Mouse (Mus musculus) layer of hippocampus, adult 2 months (tissue): ENCODE data around the gene Tor3a. TPM values are rescaled to one million over a fixed set of nuclear protein-coding genes. Genes with fewer than 3 reads are reported as not detected.
"Not testable (repeated sequence)": the region's sequence is repeated elsewhere in the genome, so short reads cannot be mapped to it uniquely, and the experiment has no call there.

Experiments used
- DNase-seq, 2 experiments: peaks; one replicate each; pipeline ENCODE4 v3.0.0; 2022; ENCODE audit warnings: low spot score in 2 of 2
- H3K27ac ChIP-seq: fragments of 200-600 bp; 2 replicates; pipeline ENCODE4 v1.8.1; 2022
- H3K4me3 ChIP-seq: fragments of 200-600 bp; 2 replicates; pipeline ENCODE4 v1.8.1; 2022; ENCODE audit warnings: mild to moderate bottlenecking
- CTCF ChIP-seq: fragments of 200-600 bp; conservative IDR thresholded peaks from 2 replicates; pipeline ENCODE4 v1.8.1; 2022; ENCODE audit warnings: antibody characterized with exemption, mild to moderate bottlenecking, moderate library complexity
- total RNA-seq, 2 experiments: library from RNA; stranded (reverse); gene quantifications; 2 replicates each; pipeline ENCODE4 v1.2.3; 2021

Gene Tor3a
- total RNA-seq, 2 experiments from 2014 or later, result 7.1 to 8.2 TPM

GRCm38 (mm10) chr1:156665777-156666176, 8.4 kb downstream of the Tor3a start:
- no peak for TF ChIP-seq CTCF
- no peak for DNase-seq
- Histone ChIP-seq H3K4me3 (no peak overlapping the region), H3K27ac (no peak overlapping the region)

DNA sequence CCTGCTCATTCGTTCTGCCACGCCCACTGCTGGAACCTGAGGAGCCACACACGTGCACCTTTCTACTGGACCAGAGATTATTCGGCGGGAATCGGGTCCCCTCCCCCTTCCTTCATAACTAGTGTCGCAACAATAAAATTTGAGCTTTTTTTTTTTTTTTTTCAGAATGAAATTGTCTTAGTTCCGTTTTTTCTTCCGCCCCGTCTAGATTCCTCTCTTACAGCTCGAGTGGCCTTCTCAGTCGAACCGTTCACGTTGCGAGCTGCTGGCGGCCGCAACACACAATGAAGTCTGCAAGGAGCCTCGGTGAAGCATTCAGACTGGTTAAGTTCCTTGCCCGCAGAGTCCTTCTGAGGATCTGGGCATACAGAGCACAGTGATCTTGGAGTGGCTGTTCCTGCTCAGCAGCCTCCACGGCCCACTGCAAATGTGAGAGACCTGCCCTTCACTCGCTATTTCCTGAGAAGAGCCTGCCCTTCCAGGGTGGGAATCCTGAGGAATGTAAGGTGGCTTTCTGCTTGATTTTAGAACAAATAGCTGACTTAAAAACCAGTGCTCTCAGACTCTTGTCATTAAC, 13.4 kb downstream of the Tor3a start:
- not testable (repeated sequence) for DNase-seq, H3K27ac ChIP-seq, H3K4me3 ChIP-seq

GRCm38 (mm10) chr1:156659906-156660659, 14.1 kb downstream of the Tor3a start:
- no peak for DNase-seq
- no peak for TF ChIP-seq CTCF
- H3K27ac ChIP-seq, result no peak overlapping the region
- no peak overlapping the region for H3K4me3 ChIP-seq

DNA sequence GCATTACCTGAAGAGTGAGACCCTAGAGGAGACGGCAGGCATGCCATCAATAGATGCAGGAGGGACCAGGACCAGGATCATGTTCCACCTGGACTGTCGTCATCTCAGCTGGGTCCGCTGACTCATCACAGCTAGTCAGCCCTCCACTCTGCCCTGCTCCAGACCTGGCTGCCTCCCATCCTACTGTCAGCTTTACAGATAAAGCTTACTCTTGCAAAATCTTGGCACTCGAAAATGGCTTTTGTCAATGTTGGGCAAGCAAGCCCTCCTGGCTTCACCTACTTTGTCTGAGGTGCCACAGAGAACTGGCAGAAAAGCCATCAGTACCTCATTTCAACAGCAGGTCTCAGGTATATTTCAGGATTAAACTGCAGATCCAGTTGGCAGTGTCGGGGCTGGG, 15.5 kb downstream of the Tor3a start:
- TF ChIP-seq CTCF, result no peak
- DNase-seq, result no peak
- H3K4me3 ChIP-seq, result no peak overlapping the region
- no peak overlapping the region for H3K27ac ChIP-seq

DNA sequence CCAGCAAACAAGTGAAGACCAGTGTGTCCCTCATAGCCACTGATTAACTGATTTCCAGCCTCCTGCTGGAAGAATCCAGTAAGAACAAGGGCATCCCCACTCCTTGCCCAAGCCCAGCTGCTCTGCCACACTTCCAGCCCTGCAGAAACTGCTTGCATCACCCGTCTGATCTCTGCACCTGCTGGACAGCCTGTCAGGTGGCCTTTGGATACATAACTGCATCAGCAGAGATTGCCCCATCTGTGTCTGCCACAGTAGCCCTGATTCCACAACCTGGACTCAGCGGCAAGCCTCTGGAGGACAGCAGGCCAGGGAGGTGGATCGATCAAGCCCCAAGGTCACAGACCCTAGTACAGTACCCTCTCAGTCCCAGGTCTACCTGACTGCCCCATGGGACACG, 16.6 kb downstream of the Tor3a start:
- Histone ChIP-seq H3K27ac (no peak overlapping the region), H3K4me3 (no peak overlapping the region)
- peak; percentile 18; the same call in 1 of the 2 replicates for TF ChIP-seq CTCF
- DNase-seq, result no peak

DNA sequence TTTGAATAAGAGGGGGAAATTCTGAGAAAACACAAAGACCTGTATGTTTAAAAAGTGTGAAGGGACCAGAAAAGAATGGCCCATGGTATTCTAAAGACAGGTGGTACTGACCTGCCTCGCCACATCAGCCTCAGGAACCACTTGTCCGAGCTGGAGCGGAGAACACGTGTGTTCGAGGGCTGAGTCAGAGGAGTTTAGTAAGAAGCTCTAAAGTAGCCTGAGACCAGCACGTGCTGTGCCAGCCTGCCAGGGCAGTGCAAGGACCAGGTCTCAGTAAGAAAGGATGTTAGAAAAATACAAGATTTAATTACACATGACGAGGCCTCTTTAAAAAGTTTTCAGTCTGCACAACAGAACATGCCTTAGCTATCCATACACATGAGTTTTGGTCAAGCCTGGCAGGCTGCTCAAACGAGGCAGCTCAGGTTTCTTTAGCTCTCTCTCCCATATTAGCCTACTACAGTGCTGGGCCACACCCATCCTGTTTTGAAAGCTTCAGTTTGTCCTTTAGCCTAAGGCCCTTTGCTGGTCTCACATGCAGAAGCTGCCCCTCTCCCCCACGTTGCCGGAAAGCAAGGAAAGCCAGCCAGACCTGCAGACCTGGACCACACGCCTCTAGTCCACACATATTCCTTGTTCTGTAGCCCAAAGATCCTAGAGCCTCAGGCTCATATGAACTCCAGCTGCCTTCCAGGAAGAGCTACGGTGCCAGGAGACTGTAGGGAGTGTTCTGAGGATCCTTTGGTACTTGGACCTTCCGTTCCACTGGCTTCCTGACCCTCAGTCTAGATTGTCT, 19.2 kb downstream of the Tor3a start:
- DNase-seq, result no peak
- Histone ChIP-seq H3K27ac (peak overlapping the region; percentile 47; the same call in 1 of the 2 replicates), H3K4me3 (no peak overlapping the region)
- no peak for TF ChIP-seq CTCF

- DNase-seq, result no peak
- no peak for TF ChIP-seq CTCF
- H3K4me3 ChIP-seq, result no peak overlapping the region
Measured at GRCm38 (mm10) chr1:156652189-156652822, 21.9 kb downstream of the Tor3a start.

GRCm38 (mm10) chr1:156650631-156651030, 23.5 kb downstream of the Tor3a start:
- DNase-seq, result no peak
- TF ChIP-seq CTCF, result no peak
- no peak overlapping the region for H3K27ac ChIP-seq
- H3K4me3 ChIP-seq, result no peak overlapping the region

More at GRCm38 (mm10) chr1:156652189-156652822, 21.9 kb downstream of the Tor3a start:
- no peak overlapping the region for H3K27ac ChIP-seq

- no peak overlapping the region for H3K4me3 ChIP-seq
- DNase-seq, result no peak
- no peak for TF ChIP-seq CTCF
- H3K27ac ChIP-seq, result no peak overlapping the region
Measured at GRCm38 (mm10) chr1:156648705-156649104, 25.5 kb downstream of the Tor3a start.

DNA sequence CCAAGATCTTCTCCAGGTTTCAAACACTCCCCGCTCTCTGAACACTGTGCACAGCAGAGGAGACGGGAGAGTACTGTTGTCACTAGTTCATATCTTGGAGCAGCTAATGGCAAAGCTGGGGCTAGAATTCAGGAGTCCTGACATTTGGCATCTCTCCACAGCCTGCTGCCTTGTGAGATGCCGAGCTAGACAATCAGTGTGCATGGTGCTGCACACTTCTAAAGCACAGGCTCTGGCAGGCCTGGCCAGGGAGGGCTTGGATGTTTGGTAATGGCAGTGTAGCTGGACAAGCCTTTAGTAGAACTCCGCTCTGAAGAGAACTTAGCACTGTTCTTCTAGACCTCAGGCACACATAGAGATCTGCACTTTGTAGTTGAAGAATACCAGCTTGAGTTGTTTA, 28.2 kb downstream of the Tor3a start:
- Histone ChIP-seq H3K27ac (no peak overlapping the region; the same call in 1 of the 2 replicates), H3K4me3 (no peak overlapping the region)
- TF ChIP-seq CTCF, result no peak
- DNase-seq, result no peak

DNA sequence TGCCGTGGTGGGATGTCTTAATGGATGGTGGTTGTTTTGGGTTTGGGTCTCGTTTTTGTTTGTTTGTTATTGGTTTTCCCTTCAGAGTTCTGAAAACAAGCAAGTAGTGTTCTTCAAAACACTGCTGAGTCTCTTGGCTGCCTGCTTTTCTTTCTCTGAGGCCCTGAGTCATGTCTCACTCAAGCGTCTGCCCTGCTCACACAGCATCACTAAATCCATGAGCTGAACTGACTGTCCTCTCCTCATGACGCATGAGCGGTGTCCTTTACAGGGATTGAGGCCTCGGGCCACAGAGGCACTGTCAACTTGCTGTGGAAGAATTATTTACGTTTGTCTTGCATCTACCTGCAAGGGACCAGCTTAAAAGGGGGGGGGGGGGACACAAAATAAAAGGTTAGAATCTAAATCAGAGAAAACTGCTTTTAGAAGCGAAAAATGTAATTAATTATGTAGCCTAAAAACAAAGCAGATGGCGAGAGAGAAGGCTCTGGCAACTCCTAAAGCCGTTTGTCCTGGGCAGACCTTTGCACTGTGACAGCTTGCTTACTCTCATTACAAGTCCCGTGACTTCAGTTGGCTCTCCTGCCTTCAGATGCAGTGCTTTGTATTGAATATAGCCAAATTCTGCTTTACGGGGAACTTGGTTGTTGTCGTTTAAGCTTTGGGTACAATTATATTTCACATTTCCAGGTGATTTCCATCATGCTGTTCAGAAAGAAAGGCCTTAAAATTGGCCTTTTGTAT, 29.2 kb downstream of the Tor3a start:
- Histone ChIP-seq H3K4me3 (no peak overlapping the region), H3K27ac (peak overlapping the region; percentile 29)
- DNase-seq, result no peak
- TF ChIP-seq CTCF, result no peak

DNA sequence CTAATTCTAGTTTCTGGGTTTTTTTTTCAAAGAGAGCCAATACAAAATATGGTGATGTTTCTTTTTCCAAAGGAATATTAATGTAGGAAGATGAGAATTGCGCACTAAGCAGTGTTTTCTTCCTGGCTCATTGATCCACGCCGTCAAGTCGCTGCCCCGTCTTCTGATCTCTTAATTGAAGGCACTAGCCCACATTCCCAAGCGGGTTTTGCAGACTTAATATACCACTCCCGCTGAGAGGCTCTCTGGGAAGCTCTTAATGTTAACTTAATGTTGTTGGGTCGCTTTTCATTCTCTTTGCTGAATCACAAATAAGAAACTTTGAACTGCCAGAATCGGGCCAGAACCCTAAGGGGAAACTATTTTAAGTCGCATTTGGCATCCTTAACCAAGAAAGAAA, 30.1 kb downstream of the Tor3a start:
- Histone ChIP-seq H3K27ac (peak overlapping the region; percentile 4; the same call in 1 of the 2 replicates), H3K4me3 (no peak overlapping the region)
- DNase-seq, result no peak
- no peak for TF ChIP-seq CTCF
